Mouse (Mus musculus) C2C12 (cell line): ENCODE measurements at regions not wholly inside any gene's neighbourhood (a gene's known extent, or its start where the extent isn't known, plus 50 kb on each side); places are given as distances from the start of the nearest gene placed in this dataset. TPM values are rescaled to one million over a fixed set of nuclear protein-coding genes. Genes with fewer than 3 reads are reported as not detected.

Source experiments
- H3K27me3 ChIP-seq: one replicate; pipeline ENCODE4 v1.6.1; 2011; ENCODE audit not compliant: control insufficient read depth, insufficient read depth, insufficient read length
- H3K36me3 ChIP-seq: one replicate; pipeline ENCODE4 v1.6.1; 2011; ENCODE audit not compliant: control insufficient read depth, insufficient read depth
- H3K4me3 ChIP-seq: one replicate; pipeline ENCODE4 v1.5.1; 2011; ENCODE audit warnings: mild to moderate bottlenecking, control low read depth; ENCODE audit not compliant: poor library complexity, insufficient read depth, severe bottlenecking
- H3K79me2 ChIP-seq: one replicate; pipeline ENCODE4 v1.6.1; 2011; ENCODE audit not compliant: control insufficient read depth, insufficient read depth
- H3K79me3 ChIP-seq: one replicate; pipeline ENCODE4 v1.6.1; 2011; ENCODE audit warnings: low read depth, control low read depth
- H3ac ChIP-seq: one replicate; pipeline ENCODE3; 2011; ENCODE audit warnings: low read depth; ENCODE audit not compliant: control insufficient read depth, insufficient read length
- CEBPB ChIP-seq: IDR thresholded peaks from one replicate; pipeline ENCODE4 v1.6.1; 2011; ENCODE audit warnings: low read depth, mild to moderate bottlenecking, control low read depth, moderate library complexity
- CTCF ChIP-seq: IDR thresholded peaks from one replicate; pipeline ENCODE4 v1.5.1; 2011; ENCODE audit not compliant: control insufficient read depth, insufficient read depth, insufficient read length
- FOSL1 ChIP-seq: IDR thresholded peaks from one replicate; pipeline ENCODE4 v1.8.0; 2011; ENCODE audit warnings: mild to moderate bottlenecking, low read length; ENCODE audit not compliant: poor library complexity, insufficient read depth, severe bottlenecking
- MAX ChIP-seq: IDR thresholded peaks from one replicate; pipeline ENCODE4 v1.6.1; 2011; ENCODE audit warnings: mild to moderate bottlenecking, control low read depth
- MYOD1 ChIP-seq: IDR thresholded peaks from one replicate; pipeline ENCODE4 v1.6.1; 2011; ENCODE audit warnings: low read depth; ENCODE audit not compliant: control insufficient read depth, insufficient read length
- MYOG ChIP-seq: IDR thresholded peaks from one replicate; pipeline ENCODE4 v1.6.1; 2011; ENCODE audit not compliant: control insufficient read depth, insufficient read length; ENCODE audit errors: extremely low read depth
- USF1 ChIP-seq: IDR thresholded peaks from one replicate; pipeline ENCODE4 v1.6.1; 2011; ENCODE audit warnings: low read depth, mild to moderate bottlenecking, control low read depth, moderate library complexity
- microRNA-seq: library from miRNA; unstranded; fragments of <30 nt; microRNA quantifications from one replicate; pipeline ENCODE4, GENCODE M21; 2019; ENCODE audit warnings: borderline microRNAs expressed

DNA sequence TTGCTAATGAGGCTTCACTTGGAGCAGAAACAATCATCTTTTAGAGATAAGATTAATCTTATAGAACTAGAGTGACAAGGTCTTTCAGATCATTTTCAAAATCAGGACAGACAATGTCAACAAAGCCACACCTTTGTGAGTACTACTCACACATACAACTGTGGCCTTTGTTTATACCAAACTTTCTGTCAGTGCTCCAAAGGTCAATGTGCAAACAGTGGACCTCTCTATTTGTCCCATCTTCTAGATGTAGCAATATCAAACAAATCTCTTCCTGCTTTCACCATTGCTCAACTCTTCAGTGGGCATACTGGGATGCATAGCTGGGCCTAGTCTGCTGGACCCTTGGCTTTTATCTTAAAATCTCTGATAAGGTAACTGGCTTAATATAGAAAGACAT lies 300.9 kb upstream of the Egfl6 start:
- no peak overlapping the region for H3ac ChIP-seq
- H3K27me3 ChIP-seq = no peaks in the 10 kb centered on the region
- no peak overlapping the region for H3K4me3 ChIP-seq
- no peaks in the 10 kb centered on the region for H3K79me3 ChIP-seq
- H3K79me2 ChIP-seq = no peaks in the 10 kb centered on the region
- no peaks in the 10 kb centered on the region for H3K36me3 ChIP-seq
- no peak for TF ChIP-seq MYOG
- TF ChIP-seq MYOD1 = no peak
- TF ChIP-seq USF1 = no peak
- no peak for TF ChIP-seq FOSL1
- TF ChIP-seq CTCF = no peak
- no peak for TF ChIP-seq MAX

DNA sequence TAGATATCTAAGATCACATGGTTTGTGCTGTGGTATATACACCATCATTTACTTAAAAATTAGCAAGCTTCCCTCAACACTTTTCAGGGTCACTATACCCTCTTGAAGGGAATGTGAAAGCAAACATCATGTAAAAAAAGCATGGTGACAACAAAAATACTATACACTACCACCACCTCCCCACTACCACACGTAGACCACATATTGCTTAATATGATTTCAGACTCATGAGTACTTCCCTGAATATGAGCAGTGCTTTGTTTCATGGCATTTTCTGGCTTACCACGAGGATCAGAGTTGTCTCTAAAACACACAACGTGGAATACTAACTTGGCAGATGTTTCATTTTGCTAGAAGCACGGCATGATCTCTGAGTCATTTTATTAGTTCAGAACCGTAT lies 284.0 kb upstream of the Egfl6 start:
- TF ChIP-seq CEBPB (no peak), MAX (no peak), CTCF (no peak), MYOD1 (no peak), USF1 (no peak), FOSL1 (no peak), MYOG (no peak)
- no peak overlapping the region for H3ac ChIP-seq
- H3K4me3 ChIP-seq = no peak overlapping the region
- no peaks in the 10 kb centered on the region for H3K79me2 ChIP-seq
- H3K79me3 ChIP-seq = no peaks in the 10 kb centered on the region
- H3K36me3 ChIP-seq = no peaks in the 10 kb centered on the region
- no peaks in the 10 kb centered on the region for H3K27me3 ChIP-seq

DNA sequence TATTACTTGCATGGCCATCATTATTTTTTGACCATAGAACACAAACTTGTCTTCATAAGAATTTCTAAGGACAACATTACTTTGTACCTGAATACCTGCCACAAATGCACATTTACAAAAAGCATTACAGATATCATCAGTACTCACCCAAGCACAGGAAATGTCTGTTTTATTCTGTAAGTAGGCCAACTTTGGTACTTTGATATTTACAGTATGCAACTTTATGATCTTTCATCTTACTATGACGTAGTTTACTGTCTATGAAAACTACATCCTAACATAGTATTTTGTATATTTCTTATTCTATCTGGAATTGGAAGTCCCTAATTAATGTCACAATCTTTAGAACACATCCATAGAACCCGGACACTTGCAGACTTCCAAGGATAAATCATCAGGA lies 282.2 kb upstream of the Egfl6 start:
- Histone ChIP-seq H3ac (no peak overlapping the region), H3K79me3 (no peaks in the 10 kb centered on the region), H3K27me3 (no peaks in the 10 kb centered on the region), H3K4me3 (no peak overlapping the region), H3K79me2 (no peaks in the 10 kb centered on the region), H3K36me3 (no peaks in the 10 kb centered on the region)
- no peak for TF ChIP-seq MYOG
- no peak for TF ChIP-seq MAX
- no peak for TF ChIP-seq FOSL1
- no peak for TF ChIP-seq CEBPB
- no peak for TF ChIP-seq MYOD1
- TF ChIP-seq CTCF = no peak
- TF ChIP-seq USF1 = no peak

Small RNAs in the stretch of these regions (microRNA-seq; reads per million reads assigned to microRNA genes)
- gene Gm22368 = not detected
- gene Gm44376 = not detected
